In the genomic region with DNA sequence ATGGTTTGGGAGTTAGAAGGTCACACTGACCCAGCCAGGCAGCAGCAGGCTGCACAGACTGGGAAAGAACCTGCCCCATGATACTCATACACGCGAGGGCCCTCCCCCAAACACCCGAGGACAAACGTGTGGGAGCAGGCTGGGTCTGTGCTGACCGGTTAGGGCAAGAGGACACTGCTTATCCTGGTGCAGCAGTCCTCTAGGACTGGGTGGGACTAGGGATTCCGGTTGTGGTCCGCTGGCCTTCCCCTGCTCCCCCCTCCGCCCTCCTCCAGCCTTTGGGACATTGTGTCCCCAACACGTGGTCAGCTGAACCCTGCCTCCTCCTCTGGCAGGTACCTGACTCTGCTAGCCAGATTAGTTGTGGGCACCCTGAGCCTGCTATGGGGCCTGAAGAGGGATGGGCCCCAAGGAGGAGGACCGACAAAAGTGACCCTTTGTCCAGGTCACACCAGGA, we compare ENCODE assay signal across 8 mouse cellular contexts. TPM values are rescaled to one million over a fixed set of nuclear protein-coding genes. Genes with fewer than 3 reads are reported as not detected.
DNase-seq lines count a peak whose midpoint lies in the region.

No protein-coding gene starts in this region.

- intact Hi-C loops in left cerebral cortex, postnatal 25 days (cut with DNase I), result loop anchor here (1.0 to 5.0 kb wide), 3 partner anchors 47 to 187 kb away; no protein-coding TSS in a partner anchor

- DNase-seq in cerebellum, adult 9-11 months, result peak; percentile 32
- DNase-seq in cerebellum, adult 11-12 months, result no peak
- peak; percentile 28 for DNase-seq in urinary bladder, postnatal 14 days (ENCODE audit: low spot score)
- DNase-seq in urinary bladder, adult 18-20 months (ENCODE audit: low spot score in 2 of 2), result no peak
- DNase-seq in kidney, postnatal 4 days, result peak; percentile 55 to 75
- no peak for DNase-seq in left cerebral cortex, adult 11 months (ENCODE audit: low spot score)
- no peak for DNase-seq in cerebellum, postnatal 14 days
- no peak for DNase-seq in left cerebral cortex, postnatal 25 days (ENCODE audit: low spot score in 2 of 2)

RNA-seq across cellular contexts. Expression of a gene that starts 13.7 kb away (rescaled TPM):
- total RNA-seq in left cerebral cortex, postnatal 25 days (2021), result 10 to 100 TPM; 35.7 to 35.9 TPM

RNA-seq across cellular contexts. Expression of a gene that starts 56.2 kb away (rescaled TPM):
- total RNA-seq in left cerebral cortex, postnatal 25 days (2021), result 10 to 100 TPM; 27.3 to 27.8 TPM

RNA-seq across cellular contexts. Expression of a gene that starts 56.5 kb away (rescaled TPM):
- 10 to 100 TPM; 13.2 to 16.6 TPM for total RNA-seq in left cerebral cortex, postnatal 25 days (2021)

Comparison
In these comparisons a context has a peak if more than half of its experiments do, and no peak if none do; other contexts are left out.
1. DNase-seq: peak in cerebellum, adult 9-11 months (single experiment), urinary bladder, postnatal 14 days (single experiment) and kidney, postnatal 4 days (2 of 2); none in cerebellum, adult 11-12 months (single experiment), urinary bladder, adult 18-20 months (0 of 2), left cerebral cortex, adult 11 months (single experiment), cerebellum, postnatal 14 days (0 of 2) and left cerebral cortex, postnatal 25 days (0 of 2).